Mouse (Mus musculus): ENCODE results near the gene Prkca.
A peak's percentile ranks its signal among the peaks of the same experiment; 100 is the strongest.

DNA sequence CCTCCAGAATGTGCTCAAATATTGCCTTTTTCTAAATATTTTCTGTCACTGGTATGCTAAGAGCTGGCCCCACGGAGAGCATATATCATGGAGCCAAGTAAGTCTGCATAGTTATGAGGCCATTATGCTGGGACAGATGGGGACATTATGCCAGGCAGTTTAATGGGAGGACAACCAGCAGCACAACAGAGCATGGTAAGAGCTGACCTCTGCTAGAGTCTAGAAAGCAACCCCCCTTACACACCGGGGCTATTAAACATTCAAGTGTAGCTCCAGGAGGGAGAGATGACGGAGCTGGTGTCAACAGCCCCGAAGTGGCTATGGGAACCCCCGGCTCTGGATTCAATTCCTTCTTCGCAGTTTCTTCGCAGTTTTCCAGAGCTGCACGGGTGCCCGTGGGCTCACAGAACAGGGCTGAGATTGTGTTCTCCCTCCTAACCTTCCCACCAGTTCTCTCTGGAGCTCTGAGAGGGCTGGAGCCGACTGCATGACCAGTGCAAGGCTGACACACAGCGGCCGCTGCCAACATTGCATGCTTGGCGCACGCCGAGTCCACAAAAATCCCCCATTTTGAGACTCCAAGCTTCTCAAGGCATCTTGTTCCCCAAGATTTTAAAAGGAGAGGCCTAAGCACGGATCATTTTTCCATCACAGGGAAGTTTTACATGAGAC lies 361.4 kb downstream of the Prkca start:
- no peak for TF ChIP-seq POLR2A (IDR thresholded peaks at IDR 0.05; ENCODE audit: borderline replicate concordance, insufficient read depth, low read length)
- TF ChIP-seq CTCF (IDR thresholded peaks at IDR 0.05; ENCODE audit: borderline replicate concordance, insufficient read depth, low read depth, low read length) = peak; percentile 94

Measured in cerebellum, adult 2 months (tissue).